Mouse (Mus musculus) heart, adult 2 months (tissue): ENCODE results near the gene Cdyl2. TPM values are rescaled to one million over a fixed set of nuclear protein-coding genes. Genes with fewer than 3 reads are reported as not detected.

Experiments
- DNase-seq, 2 experiments: peaks; one replicate each; pipeline ENCODE4 v3.0.0; 2021
- H3K27ac ChIP-seq: fragments of 200-600 bp; 2 replicates; pipeline ENCODE4 v1.8.1; 2022
- H3K27me3 ChIP-seq: fragments of 200-500 bp; 2 replicates; pipeline ENCODE4 v1.6.1; 2012; ENCODE audit warnings: mild to moderate bottlenecking, low read length, inconsistent platforms, mixed read lengths; ENCODE audit not compliant: control insufficient read depth, insufficient read depth
- H3K36me3 ChIP-seq: fragments of 200-500 bp; 2 replicates; pipeline ENCODE4 v1.6.1; 2012; ENCODE audit warnings: low read length, inconsistent platforms; ENCODE audit not compliant: control insufficient read depth, insufficient read depth
- H3K4me1 ChIP-seq: fragments of 200-500 bp; 2 replicates; pipeline ENCODE4 v1.6.1; 2011; ENCODE audit warnings: low read length; ENCODE audit not compliant: control insufficient read depth, insufficient read depth
- H3K4me3 ChIP-seq: fragments of 200-600 bp; 2 replicates; pipeline ENCODE4 v1.8.1; 2022
- H3K79me2 ChIP-seq: fragments of 200-500 bp; replicated peaks from 2 replicates; pipeline ENCODE4 v1.6.1; 2012; ENCODE audit warnings: mild to moderate bottlenecking, inconsistent platforms, low read length, moderate library complexity, mixed read lengths; ENCODE audit not compliant: control insufficient read depth, insufficient read depth
- H3K9ac ChIP-seq: fragments of 200-500 bp; 2 replicates; pipeline ENCODE4 v1.6.1; 2012; ENCODE audit warnings: low read depth, mild to moderate bottlenecking, control low read depth, inconsistent platforms, low read length, mixed read lengths
- CTCF ChIP-seq: fragments of 200-600 bp; IDR thresholded peaks from 2 replicates; pipeline ENCODE4 v1.8.1; 2022; ENCODE audit warnings: antibody characterized with exemption, mild to moderate bottlenecking, moderate library complexity
- EP300 ChIP-seq: fragments of 200-500 bp; IDR thresholded peaks from 2 replicates; pipeline ENCODE4 v1.6.1; 2011; ENCODE audit warnings: low read depth, low read length, control low read depth; ENCODE audit not compliant: insufficient read depth
- POLR2A ChIP-seq: fragments of 200-500 bp; IDR thresholded peaks from 2 replicates; pipeline ENCODE4 v1.6.1; 2011; ENCODE audit warnings: mild to moderate bottlenecking, low read depth, low read length, control low read depth; ENCODE audit not compliant: insufficient read depth
- WGBS: fragments of 180-500 bp; shearing (Covaris S2); methylation state at CpG from one replicate; pipeline ENCODE4 v1.1.7; 2018; 5-methylcytosine and 5-hydroxymethylcytosine counted together
- intact Hi-C: fragments of 180-260 bp; cut with DNase I; formaldehyde crosslinking; loops from one replicate; pipeline ENCODE4 v1.15.1; 2025
- polyA plus RNA-seq: library from polyadenylated mRNA; depleted of rRNA; stranded (reverse); fragments of >200 nt; gene quantifications from 2 replicates; pipeline ENCODE4 v1.2.3, GENCODE M21; 2012
- total RNA-seq, 2 experiments: library from RNA; stranded (reverse); gene quantifications; 2 replicates each; pipeline ENCODE4 v1.2.3; 2021

Gene Cdyl2
- total and polyA plus RNA-seq, 3 experiments: 1.5 to 3.9 (median 3.3) TPM

DNA sequence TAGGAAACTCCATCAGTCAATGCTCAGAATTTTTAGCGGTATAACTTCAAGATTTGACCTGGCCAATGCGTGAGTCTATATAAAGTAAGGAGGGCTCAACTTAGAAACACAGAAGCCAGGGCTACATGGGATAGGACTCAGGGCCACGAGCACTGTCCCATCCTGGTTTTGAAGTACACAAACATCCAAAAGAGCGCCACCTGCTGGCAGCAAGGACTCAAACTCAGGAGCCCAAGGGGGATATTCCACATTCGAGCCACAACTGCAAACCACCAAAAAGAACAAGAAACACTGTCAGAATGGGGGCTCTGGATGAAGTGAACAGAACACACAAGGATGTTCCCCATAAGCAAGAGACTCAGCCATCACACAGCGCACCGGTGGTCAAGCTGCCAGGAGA is 63.8 kb downstream of the Cdyl2 start:
- Histone ChIP-seq H3K36me3 (no peaks in the 10 kb centered on the region), H3K27me3 (no peaks in the 10 kb centered on the region), H3K9ac (no peak overlapping the region), H3K79me2 (no peaks in the 10 kb centered on the region), H3K4me3 (no peak overlapping the region), H3K4me1 (no peaks in the 10 kb centered on the region), H3K27ac (no peak overlapping the region)
- intact Hi-C loops: no loop called here
- no peak for DNase-seq
- peak; percentile 11; the same call in 1 of the 2 replicates for TF ChIP-seq CTCF
- TF ChIP-seq EP300: no peak
- no peak for TF ChIP-seq POLR2A
- WGBS: 94% methylated on average over 7 of the region's 7 CpGs

DNA sequence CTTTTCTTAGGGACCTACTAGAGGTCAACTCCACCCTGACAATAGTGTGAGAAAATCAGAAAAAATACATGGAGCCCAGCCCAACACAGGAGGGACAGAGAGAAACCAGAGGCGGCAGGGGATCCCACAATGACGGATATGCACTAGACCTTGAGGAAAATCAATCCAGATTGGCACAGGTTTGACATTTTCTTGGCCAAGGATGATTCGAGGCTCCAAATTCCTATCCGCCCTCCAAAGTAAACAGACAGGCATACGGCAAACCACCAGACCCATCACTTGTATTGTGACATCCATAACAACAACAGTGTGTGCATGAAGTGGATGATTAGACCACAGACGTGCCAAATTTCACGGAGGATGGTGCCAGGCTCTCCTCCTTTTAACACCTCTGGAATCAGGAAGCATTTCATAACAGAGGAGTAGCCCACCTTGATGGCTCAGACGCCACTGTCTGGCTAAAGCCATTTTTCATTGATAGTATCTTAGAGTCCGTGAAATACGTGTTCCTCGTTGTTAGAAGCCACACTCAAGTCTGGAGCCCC is 65.9 kb downstream of the Cdyl2 start:
- H3K36me3 ChIP-seq: no peaks in the 10 kb centered on the region
- H3K27me3 ChIP-seq: no peaks in the 10 kb centered on the region
- H3K79me2 ChIP-seq: no peaks in the 10 kb centered on the region
- H3K9ac ChIP-seq: no peak overlapping the region
- H3K27ac ChIP-seq: no peak overlapping the region
- H3K4me3 ChIP-seq: no peak overlapping the region
- 69% methylated on average over 11 of the region's 11 CpGs for WGBS
- H3K4me1 ChIP-seq: no peaks in the 10 kb centered on the region
- DNase-seq: no peak
- intact Hi-C loops: no loop called here
- TF ChIP-seq EP300: no peak
- TF ChIP-seq POLR2A: no peak
- no peak for TF ChIP-seq CTCF

DNA sequence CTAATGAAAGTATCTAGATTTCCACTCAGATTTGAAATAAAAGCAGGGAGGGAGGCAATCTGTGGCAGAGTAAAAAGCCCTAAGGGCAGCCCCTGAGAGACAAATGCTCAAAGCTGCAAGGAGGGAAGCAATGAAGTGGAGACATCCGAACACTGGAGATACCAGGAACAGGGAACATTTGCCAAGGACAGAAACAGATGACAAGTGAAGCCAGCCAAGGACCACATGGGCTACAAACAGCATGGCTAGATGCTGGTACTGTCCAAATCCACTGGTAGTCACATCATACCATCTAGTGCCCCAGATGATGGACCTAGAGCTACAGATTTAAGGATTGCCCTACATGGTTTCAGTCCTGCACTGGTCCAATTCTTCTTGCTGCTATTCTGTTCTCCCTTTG is 71.3 kb downstream of the Cdyl2 start:
- intact Hi-C loops: no loop called here
- Histone ChIP-seq H3K4me3 (no peak overlapping the region), H3K27me3 (no peaks in the 10 kb centered on the region), H3K4me1 (no peaks in the 10 kb centered on the region), H3K79me2 (no peaks in the 10 kb centered on the region), H3K27ac (no peak overlapping the region), H3K9ac (no peak overlapping the region), H3K36me3 (no peaks in the 10 kb centered on the region)
- TF ChIP-seq CTCF (no peak), EP300 (no peak)
- 70% methylated on average over 1 of the region's 1 CpGs for WGBS
- DNase-seq: no peak

DNA sequence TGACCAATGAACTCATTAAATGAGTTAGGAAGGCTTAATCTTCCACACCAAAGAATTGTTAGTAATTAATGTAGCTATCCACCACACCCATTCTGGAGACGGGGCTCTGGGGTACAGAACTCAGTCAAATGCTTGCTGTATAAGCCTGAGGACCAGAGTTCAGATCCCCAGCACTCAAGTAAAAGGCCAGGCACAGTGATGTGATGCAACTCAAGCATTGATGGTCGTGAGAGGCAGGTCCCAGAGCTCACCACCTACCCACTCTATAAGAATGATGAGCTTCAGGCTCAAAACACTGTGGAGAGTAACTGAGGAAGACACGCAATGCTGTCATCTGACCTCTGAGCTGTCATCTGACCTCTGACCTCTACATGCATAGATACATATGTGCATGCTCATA is 76.0 kb downstream of the Cdyl2 start:
- H3K27ac ChIP-seq: no peak overlapping the region
- DNase-seq: no peak
- no peaks in the 10 kb centered on the region; the same call in 1 of the 2 replicates for H3K4me1 ChIP-seq
- no peak for TF ChIP-seq CTCF
- no peaks in the 10 kb centered on the region for H3K79me2 ChIP-seq
- H3K27me3 ChIP-seq: no peaks in the 10 kb centered on the region
- intact Hi-C loops: no loop called here
- H3K36me3 ChIP-seq: no peaks in the 10 kb centered on the region
- 94% methylated on average over 3 of the region's 3 CpGs for WGBS
- no peak overlapping the region for H3K9ac ChIP-seq
- H3K4me3 ChIP-seq: no peak overlapping the region

DNA sequence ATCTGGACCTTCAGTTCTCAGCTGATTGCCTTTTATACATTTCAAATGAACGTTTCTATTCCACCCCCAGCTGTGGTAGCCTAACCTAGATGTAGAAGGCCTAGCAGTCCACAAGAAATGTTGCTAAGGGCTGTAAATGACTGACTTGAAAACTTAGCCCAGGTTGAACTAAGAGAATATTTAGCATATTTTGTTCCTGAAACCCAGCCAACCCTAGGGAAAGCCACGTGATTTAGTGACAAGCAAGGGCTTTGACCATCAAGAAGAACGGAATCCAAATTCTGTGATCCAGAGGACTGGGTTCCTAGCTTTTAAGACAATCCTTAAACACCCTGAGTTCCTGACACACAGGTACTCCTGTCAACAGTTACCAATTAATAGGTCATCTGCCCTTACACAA is 77.9 kb downstream of the Cdyl2 start:
- DNase-seq: no peak
- Histone ChIP-seq H3K4me1 (no peaks in the 10 kb centered on the region; the same call in 1 of the 2 replicates), H3K27me3 (no peaks in the 10 kb centered on the region), H3K79me2 (no peaks in the 10 kb centered on the region), H3K9ac (no peak overlapping the region), H3K36me3 (no peaks in the 10 kb centered on the region), H3K4me3 (no peak overlapping the region), H3K27ac (no peak overlapping the region)
- 83% methylated on average over 3 of the region's 3 CpGs for WGBS
- TF ChIP-seq CTCF: no peak
- no peak for TF ChIP-seq POLR2A
- TF ChIP-seq EP300: no peak
- intact Hi-C loops: no loop called here

DNA sequence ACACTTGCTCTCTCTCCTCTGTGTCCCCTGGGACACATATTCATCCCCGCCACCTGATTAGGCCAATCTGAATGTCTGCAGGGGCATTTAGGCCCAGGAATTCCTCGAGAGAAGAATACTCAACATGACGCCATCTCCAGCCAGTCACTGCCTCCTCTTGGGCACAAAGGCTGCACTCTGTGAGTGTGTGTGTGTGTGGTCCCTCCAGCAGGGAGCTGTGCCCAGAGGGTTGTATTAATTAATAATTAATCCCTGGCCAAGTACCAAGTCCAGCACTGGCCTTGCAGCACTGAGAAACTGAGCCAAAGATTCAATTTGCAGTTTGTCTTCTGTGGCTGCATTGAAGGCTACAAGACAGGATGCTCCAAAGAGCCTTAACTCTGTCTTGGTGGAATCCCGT is 79.8 kb downstream of the Cdyl2 start:
- WGBS: 86% methylated on average over 4 of the region's 4 CpGs
- H3K27me3 ChIP-seq: no peaks in the 10 kb centered on the region
- H3K9ac ChIP-seq: no peak overlapping the region
- DNase-seq: no peak
- no peak for TF ChIP-seq EP300
- TF ChIP-seq CTCF: no peak
- no peak for TF ChIP-seq POLR2A
- intact Hi-C loops: no loop called here
- no peak overlapping the region for H3K27ac ChIP-seq
- H3K36me3 ChIP-seq: no peaks in the 10 kb centered on the region
- H3K4me1 ChIP-seq: no peaks in the 10 kb centered on the region; the same call in 1 of the 2 replicates
- no peaks in the 10 kb centered on the region for H3K79me2 ChIP-seq
- H3K4me3 ChIP-seq: no peak overlapping the region
